Mouse (Mus musculus) cerebellum, adult 9-10 months (tissue): ENCODE results near the gene Ncor2.
A peak's percentile ranks its signal among the peaks of the same experiment; 100 is the strongest.
"Not testable (repeated sequence)": the region's sequence is repeated elsewhere in the genome, so short reads cannot be mapped to it uniquely, and the experiment has no call there.

ENCODE experiments used
- DNase-seq: peaks from one replicate; pipeline ENCODE4 v3.0.0; 2022

Ncor2 gene

DNA sequence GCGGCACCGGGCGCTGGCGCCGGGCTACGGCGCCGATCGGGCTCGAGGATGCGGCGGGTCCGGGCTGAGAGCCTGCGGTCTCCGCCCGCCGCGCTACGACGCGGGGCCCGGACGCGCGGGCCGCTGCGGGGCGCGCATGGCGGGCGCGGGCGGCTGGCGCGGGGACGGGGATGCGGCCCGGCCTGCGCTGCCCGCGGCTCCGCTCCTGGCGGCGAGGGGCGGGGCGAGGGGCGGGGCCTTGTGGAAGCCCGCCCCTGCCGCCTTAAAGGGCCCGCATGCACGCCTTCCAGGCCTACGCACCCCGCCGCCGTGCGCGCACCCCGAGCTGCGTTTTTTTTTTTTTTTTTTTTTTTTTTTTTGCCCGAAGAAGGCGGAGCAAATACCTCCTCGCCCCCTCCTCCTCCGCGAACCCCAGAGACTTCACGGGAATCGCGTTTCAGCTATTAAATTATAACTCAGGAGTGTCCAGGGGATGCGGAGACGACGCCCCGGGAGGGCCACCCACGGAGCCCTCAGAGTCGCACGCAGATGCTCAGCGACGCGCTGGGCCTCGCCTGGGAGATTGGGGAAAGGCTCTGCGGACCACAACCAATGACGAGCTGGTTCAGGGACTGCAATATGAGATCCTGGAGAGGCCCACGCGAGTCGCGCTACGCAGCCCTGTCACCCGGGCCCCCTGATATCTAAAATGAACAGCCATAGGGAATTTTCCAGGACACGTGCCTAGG lies at the start of gene Ncor2:
Gene Ncor2 (minus strand): TSS at position 213 of the 728 bp plus-strand sequence.
- peak; percentile 78 for DNase-seq

GRCm38 (mm10) chr5:125227699-125228098 lies 48.7 kb upstream of the Ncor2 start:
- DNase-seq, result no peak

- peak; percentile 49 for DNase-seq
These were observed 47.2 kb upstream of the Ncor2 start for GRCm38 (mm10) chr5:125226229-125226634.

DNA sequence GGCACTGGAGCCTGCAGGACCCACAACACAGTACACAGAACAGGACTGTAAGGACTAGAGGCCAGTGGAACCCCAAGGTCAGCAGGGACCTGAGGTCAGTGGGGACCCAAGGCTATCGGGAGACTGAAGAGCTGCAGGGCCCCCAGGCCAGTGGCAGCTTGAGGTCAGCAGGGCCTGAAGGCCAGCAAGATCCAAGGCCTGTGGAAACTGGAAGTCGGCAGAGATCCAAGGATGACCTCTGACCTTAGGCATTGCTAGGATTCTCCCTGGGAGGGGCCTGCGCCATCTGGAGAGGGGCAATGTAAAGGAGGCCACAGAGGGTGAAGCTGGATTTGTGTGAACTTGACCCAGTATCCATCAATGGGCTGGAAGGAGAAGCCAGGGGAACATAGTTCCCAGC lies 45.9 kb upstream of the Ncor2 start:
- no peak for DNase-seq

DNA sequence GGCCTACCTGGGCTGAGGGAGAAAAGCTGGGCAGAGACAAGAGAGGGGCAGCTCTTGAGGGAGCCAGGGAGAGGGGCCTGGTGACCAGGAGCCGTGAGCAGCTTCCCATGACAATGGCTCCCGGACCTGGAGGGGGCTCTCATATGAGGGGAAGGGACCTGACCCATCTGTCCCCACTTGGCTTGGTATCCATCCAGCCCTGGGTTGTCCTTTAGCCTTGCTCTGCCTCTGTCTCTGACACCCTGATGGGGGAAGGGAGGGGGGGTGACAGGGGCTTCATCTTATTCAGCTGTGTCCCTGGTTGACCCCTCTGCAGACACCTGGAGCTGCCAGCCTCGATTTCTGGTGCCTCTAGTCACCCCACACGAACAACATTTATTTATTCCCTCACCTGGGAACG lies 44.9 kb upstream of the Ncor2 start:
- peak; percentile 45 for DNase-seq

GRCm38 (mm10) chr5:125222706-125223105 lies 43.7 kb upstream of the Ncor2 start:
- DNase-seq, result peak; percentile 88

GRCm38 (mm10) chr5:125221868-125222267 lies 42.8 kb upstream of the Ncor2 start:
- peak; percentile 87 for DNase-seq

DNA sequence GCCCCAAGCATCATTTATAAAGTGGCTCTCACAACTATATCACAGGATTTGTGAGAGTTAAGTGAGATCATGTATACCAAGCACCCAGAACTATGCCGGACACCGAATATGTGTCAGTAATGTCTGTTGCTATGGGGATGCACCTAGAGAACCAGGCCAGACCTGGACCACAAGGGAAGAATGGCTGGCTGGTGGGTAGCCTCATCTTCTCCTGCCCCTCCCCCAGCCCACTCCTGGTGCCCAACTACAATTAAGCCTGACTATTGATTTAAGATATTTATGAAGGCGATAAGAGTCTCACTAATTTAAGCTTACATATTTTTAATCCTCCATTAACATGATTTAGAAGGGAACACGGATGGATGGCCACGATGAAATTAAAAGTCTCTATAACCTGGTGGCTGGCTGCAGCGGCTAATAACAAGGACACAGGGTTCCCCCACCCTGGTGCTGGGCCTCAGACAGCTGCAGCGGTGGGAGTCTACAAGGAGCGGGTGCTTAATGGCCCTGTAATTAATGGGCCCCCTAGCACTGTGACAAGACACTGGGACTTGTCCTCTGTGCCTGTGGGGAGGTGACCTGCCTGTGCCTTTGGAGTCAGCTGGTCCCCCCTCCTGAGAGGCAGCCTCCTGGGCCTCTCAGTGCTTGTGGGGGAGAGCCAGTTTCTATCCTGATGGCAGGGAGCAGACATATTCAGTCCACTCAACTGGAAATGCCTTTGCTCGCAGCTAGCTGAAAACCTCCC lies 38.6 kb upstream of the Ncor2 start:
- peak; percentile 42 for DNase-seq

GRCm38 (mm10) chr5:125215930-125216459 lies 37.0 kb upstream of the Ncor2 start:
- peak; percentile 86 for DNase-seq

- peak; percentile 82 for DNase-seq
These were observed 36.4 kb upstream of the Ncor2 start for GRCm38 (mm10) chr5:125215346-125215929.

GRCm38 (mm10) chr5:125214064-125214463 lies 35.0 kb upstream of the Ncor2 start:
- no peak for DNase-seq

DNA sequence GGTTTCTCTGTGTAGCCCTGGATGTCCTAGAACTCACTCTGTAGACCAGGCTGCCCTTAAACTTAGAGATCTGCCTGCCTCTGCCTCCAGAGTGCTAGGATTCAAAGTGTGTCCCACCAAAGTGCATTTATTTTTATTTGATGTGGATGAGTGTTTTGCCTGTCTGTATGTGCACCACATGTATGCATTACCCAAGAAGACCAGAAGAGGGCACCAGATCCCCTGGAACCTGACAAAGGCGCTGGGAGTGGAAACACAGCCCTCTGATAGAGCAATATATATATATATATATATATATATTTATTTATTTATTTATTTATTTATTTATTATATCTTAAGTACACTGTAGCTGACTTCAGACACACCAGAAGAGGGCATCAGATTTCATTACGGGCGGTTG lies 25.9 kb upstream of the Ncor2 start:
- not testable (repeated sequence) for DNase-seq

DNA sequence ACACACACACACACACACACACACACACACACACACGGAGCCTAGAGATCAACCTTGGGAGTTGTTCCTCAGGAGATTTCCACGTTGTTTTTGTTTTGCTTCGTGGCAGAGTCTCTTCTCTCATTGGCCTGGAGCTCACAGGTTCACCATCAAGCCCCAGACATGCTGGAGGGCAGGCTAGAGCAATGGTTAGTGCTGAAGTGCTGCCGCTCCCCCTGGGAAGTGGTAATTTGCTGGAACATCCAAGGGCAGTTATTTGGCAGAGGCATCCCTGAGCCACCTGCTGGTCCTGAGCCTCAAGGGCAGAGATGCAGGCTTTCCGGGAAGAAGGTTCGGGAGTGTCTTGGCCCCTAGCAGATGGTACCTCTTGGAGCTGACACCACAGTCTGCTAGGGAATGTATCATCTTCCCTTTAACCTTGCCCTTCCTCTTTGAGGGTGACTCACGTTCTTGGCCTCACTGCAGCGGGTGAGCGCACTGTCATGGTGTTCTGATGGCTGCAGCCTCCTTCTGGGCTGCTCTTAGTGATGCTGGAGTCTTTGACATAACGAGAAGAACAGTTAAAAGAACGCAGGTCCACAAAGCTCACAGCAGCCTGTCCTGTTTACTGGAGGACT lies 25.3 kb upstream of the Ncor2 start:
- DNase-seq, result no peak

GRCm38 (mm10) chr5:125203759-125204158 lies 24.7 kb upstream of the Ncor2 start:
- DNase-seq, result no peak

DNA sequence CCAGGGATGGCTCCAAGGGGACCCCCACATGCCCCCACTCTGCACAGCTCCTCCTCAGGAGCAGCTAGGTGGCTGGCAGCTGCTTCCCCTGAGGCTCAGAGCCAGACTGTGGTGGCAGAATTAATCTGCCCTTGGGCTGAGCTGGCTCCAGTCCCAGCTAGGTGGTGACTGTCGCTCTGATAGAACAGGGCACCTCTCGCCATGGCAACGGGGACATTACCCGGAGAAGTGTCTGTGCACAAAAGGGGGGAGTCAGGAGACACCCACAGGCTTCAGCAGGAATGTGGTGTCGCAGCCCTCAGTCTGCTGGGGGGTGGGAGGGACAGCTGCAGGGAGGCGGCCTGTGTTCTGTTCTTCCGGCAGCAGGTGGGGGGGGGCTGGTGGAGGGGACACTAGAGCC lies 24.1 kb upstream of the Ncor2 start:
- no peak for DNase-seq

GRCm38 (mm10) chr5:125202100-125202499 lies 23.1 kb upstream of the Ncor2 start:
- DNase-seq, result no peak

DNA sequence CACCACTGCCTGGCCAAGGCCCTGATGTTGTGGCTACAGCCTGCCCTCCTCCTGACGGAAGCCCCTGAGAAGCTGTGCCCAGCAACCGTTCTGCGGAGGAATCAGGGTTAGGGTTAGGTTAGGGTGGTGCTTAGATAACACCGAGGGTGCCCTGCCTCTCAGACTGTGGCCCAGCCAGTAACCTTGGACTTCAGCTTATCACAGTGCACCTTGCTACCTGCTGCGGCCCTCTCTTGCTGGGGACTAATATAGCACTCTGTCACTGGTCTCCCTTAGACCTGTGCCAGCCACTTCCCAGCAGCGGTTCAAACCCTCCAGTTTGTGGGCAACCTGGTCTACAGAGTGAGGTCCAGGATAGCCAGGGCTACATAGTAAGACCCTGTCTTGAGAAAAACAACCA lies 20.1 kb upstream of the Ncor2 start:
- no peak for DNase-seq

- not testable (repeated sequence) for DNase-seq
These were observed 18.3 kb upstream of the Ncor2 start for GRCm38 (mm10) chr5:125197325-125197724.

DNA sequence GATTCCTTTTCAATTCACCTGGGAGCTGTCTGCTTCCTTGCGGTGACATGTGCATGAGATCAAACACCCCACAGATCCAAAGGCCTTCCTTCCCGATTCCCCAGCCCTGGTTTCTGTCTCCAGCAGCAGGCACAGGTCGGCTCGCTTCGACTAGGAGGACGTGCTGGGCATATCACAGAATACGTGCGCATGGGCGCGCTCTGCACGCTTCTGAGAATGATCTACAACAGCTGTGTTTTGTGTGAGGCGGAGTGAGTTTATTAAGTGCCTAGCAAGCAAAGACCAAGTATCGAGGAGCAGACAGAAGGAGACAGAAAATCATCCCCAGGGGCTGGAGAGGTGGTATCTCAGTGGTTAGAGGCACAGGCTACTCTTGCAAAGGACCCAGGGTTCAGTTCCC lies 17.0 kb upstream of the Ncor2 start:
- DNase-seq, result no peak

DNA sequence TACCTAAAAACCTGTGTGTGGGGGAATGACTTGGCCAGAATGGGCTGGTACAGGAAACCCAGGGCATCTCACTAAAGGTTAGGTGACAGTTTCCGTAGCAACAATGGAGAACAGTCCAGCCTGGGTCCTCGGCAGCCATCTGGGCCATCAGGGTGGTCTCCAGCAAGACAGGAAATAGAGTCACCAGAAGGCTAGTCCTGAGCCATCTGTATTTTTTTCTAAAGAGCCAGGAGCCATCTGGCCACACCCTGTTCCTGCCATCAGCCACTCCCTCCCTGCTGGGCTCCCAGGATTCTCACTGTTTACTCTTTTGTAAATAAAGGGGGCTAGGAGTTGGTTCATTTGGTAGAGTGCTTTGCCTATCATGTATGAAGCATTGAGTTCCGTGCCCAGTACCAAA lies 16.1 kb upstream of the Ncor2 start:
- DNase-seq, result no peak

GRCm38 (mm10) chr5:125193478-125194439 lies 14.7 kb upstream of the Ncor2 start:
- no peak for DNase-seq

DNA sequence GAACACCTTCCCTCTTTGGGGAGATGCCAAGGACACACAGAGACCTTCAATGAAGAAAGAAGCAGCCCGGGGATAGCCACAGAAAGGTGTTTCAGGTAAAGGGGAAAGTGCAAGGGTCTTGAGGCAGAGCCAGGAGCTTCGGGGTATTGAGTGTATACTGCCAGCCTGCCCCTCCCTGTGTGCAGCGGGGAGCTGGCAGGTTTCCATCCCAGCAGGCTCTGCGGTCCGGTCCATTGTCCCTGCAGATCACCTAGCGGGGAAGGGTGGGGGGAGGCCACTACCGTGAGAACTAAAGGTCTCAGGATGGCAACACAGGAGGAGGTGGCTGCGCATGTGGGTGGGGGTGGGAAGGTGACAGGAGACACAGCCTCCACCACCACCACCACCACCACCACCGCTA lies 12.6 kb upstream of the Ncor2 start:
- DNase-seq, result no peak
